Mouse (Mus musculus) E14TG2a.4 (cell line): ENCODE measurements around the gene Mcub.

Experiments used
- CTCF ChIP-seq: conservative IDR thresholded peaks from 2 replicates; pipeline ENCODE4 v1.5.1; 2014; ENCODE audit warnings: low read length
- NANOG ChIP-seq: IDR thresholded peaks from 2 replicates; pipeline ENCODE4 v1.6.1; 2014; ENCODE audit warnings: borderline replicate concordance, low read length, mixed read lengths
- POU5F1 ChIP-seq: IDR thresholded peaks from 2 replicates; pipeline ENCODE4 v1.6.1; 2014; ENCODE audit warnings: low read length, borderline replicate concordance

- TF ChIP-seq CTCF (no peak), NANOG (no peak), POU5F1 (no peak)
These were observed 11.8 kb upstream of the Mcub start for GRCm38 (mm10) chr3:129981756-129982155.
